Mouse (Mus musculus) lung, postnatal 0 days (tissue): Measurements from ENCODE around the gene Lpar6. TPM values are rescaled to one million over a fixed set of nuclear protein-coding genes. Genes with fewer than 3 reads are reported as not detected.

Experiments used
- ATAC-seq: fragments of 200-750 bp; cut with Nextera tagmentation; 2 replicates; pipeline ENCODE4 v1.8.0; 2017; ENCODE audit warnings: moderate library complexity
- DNase-seq: peaks from one replicate; pipeline ENCODE4 v3.0.0-alpha.2; 2016; ENCODE audit warnings: low spot score
- H3K27ac ChIP-seq: fragments of 300-500 bp; sonication (generic); 2 replicates; pipeline ENCODE4 v1.5.1; 2014; ENCODE audit warnings: antibody characterized with exemption, mild to moderate bottlenecking, low read length, mixed read lengths
- H3K27me3 ChIP-seq: fragments of 300-500 bp; sonication (generic); replicated peaks from 2 replicates; pipeline ENCODE4 v1.6.1; 2014; ENCODE audit warnings: low read length, mixed read lengths; ENCODE audit not compliant: insufficient read depth
- H3K36me3 ChIP-seq: fragments of 300-500 bp; sonication (generic); 2 replicates; pipeline ENCODE4 v1.6.1; 2014; ENCODE audit warnings: low read length, mixed read lengths; ENCODE audit not compliant: insufficient read depth
- H3K4me1 ChIP-seq: fragments of 300-500 bp; sonication (generic); 2 replicates; pipeline ENCODE4 v1.6.1; 2014; ENCODE audit warnings: antibody characterized with exemption, low read depth, low read length, mixed read lengths; ENCODE audit not compliant: insufficient read depth
- H3K4me2 ChIP-seq: fragments of 300-500 bp; sonication (generic); replicated peaks from 2 replicates; pipeline ENCODE4 v1.6.1; 2014; ENCODE audit warnings: low read depth, mild to moderate bottlenecking, low read length, moderate library complexity, mixed read lengths
- H3K4me3 ChIP-seq: fragments of 300-500 bp; sonication (generic); 2 replicates; pipeline ENCODE4 v1.5.1; 2014; ENCODE audit warnings: low read depth, low read length
- H3K9ac ChIP-seq: fragments of 300-500 bp; sonication (generic); replicated peaks from 2 replicates; pipeline ENCODE4 v1.6.1; 2014; ENCODE audit warnings: low read depth, mild to moderate bottlenecking
- H3K9me3 ChIP-seq: fragments of 300-500 bp; sonication (generic); 2 replicates; pipeline ENCODE4 v1.6.1; 2016; ENCODE audit warnings: low read length, mixed read lengths
- CTCF ChIP-seq: IDR thresholded peaks from 2 replicates; pipeline ENCODE4 v1.5.1; 2016; ENCODE audit warnings: antibody characterized with exemption, mild to moderate bottlenecking
- EP300 ChIP-seq: IDR thresholded peaks from 2 replicates; pipeline ENCODE4 v1.6.1; 2016; ENCODE audit warnings: antibody characterized with exemption, mild to moderate bottlenecking, control low read depth
- WGBS: fragments of 180-500 bp; shearing (Covaris S2); extraction: QIAGEN DNeasy Blood & Tissue Kit; methylation state at CpG from one replicate; pipeline ENCODE4 v1.1.7; 2014; 5-methylcytosine and 5-hydroxymethylcytosine counted together
- polyA plus RNA-seq: library from polyadenylated mRNA; unstranded; fragments of >200 nt; fragmentation: Nextera tagmentation; extraction: Ambion mirVana; gene quantifications from 2 replicates; pipeline ENCODE4 v1.2.1, GENCODE M21; 2015

Lpar6 gene
- polyA plus RNA-seq: 10.3 and 10.5 TPM in 2 replicates

DNA sequence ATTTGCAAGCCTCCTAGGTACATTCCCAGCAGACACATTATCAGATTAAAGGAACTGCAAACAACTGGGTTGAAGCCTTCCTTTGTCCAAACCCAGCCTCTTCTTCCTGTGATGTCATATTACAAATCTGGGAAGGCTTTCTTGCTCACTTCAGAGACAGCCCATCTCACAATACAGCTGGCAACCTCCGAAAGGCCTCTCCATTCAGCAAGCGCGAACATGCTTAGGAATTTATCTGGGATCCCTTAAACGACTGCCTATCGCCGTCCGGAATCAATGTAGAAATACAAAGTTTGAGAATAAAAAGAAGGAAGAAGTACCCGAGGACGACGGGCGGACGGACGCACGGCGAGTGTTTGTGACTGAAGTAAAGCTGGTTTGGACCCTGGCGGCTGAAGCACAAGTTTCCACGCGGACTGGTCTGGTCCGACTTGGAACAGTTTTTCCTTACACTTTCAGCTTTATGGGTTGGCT, at the start of gene Lpar6:
TSS of gene Lpar6 (plus strand) at position 48 of the 474 bp plus-strand sequence.
- TF ChIP-seq EP300 (peak; percentile 48; the same call in 1 of the 2 replicates), CTCF (no peak)
- WGBS: 0% methylated on average over 19 of the region's 19 CpGs
- Histone ChIP-seq H3K9ac (peak within 1 kb of the TSS; percentile 73), H3K4me3 (peak within 1 kb of the TSS; percentile 56), H3K4me1 (peaks cover 11% of the 10 kb centered on the region; the same call in 1 of the 2 replicates), H3K9me3 (no peaks in the 10 kb centered on the region), H3K36me3 (no peaks in the 10 kb centered on the region), H3K4me2 (peak within 1 kb of the TSS; percentile 59), H3K27ac (peak within 1 kb of the TSS; percentile 89), H3K27me3 (no peaks in the 10 kb centered on the region)
- ATAC-seq (peak; percentile 90), DNase-seq (peak; percentile 94)

DNA sequence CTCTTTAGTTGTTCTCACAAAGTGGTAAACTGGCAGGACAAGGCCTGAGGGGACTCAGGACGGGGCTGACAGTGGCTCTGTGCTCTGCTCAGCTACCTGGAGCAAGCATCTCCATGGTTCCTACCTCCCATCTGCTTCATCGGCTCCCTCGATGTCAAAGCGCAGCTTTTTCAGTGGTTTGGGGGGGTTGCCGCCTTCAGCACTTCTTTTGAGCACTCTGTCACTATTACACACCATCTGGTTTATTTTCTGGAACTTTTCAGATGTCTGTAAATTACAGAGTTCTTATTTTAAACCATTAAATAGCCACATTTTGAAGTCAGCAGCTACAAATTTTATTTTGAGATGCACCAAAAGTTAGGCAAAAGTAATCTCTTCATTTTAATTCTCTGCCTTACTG, 38.6 kb upstream of the Lpar6 start:
- Histone ChIP-seq H3K9ac (no peak overlapping the region), H3K36me3 (no peaks in the 10 kb centered on the region; the same call in 1 of the 2 replicates), H3K9me3 (no peaks in the 10 kb centered on the region), H3K4me1 (no peaks in the 10 kb centered on the region), H3K27me3 (no peaks in the 10 kb centered on the region), H3K27ac (no peak overlapping the region), H3K4me3 (no peak overlapping the region), H3K4me2 (no peak overlapping the region)
- ATAC-seq (no peak), DNase-seq (no peak)
- TF ChIP-seq CTCF (no peak), EP300 (no peak)
- WGBS: 74% methylated on average over 5 of the region's 5 CpGs

DNA sequence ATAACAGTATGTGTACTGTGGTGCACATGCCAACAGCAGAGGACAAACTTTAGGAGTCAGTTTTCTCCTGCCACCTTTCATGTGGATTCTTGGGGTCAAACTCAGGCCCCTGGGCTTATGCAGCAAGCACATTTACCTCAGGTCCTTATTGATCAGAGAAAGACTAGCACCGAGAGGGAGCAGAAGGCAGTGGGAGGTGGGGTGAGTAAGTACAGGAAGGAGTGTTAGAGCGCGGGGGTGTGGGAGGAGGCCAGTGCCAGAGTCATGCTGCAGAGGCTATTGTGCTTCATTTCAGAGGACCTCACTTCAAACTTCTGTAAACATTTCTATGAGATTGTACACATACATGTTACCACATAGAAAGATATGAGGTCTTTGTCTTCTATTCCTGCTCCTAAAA, 36.2 kb upstream of the Lpar6 start:
- H3K4me1 ChIP-seq: no peaks in the 10 kb centered on the region
- no peaks in the 10 kb centered on the region for H3K9me3 ChIP-seq
- H3K36me3 ChIP-seq: no peaks in the 10 kb centered on the region
- H3K27ac ChIP-seq: no peak overlapping the region
- H3K9ac ChIP-seq: no peak overlapping the region
- H3K4me3 ChIP-seq: no peak overlapping the region
- ATAC-seq (no peak), DNase-seq (no peak)
- WGBS: 29% methylated on average over 3 of the region's 3 CpGs
- H3K27me3 ChIP-seq: no peaks in the 10 kb centered on the region
- TF ChIP-seq CTCF: no peak
- no peak for TF ChIP-seq EP300
- no peak overlapping the region for H3K4me2 ChIP-seq

DNA sequence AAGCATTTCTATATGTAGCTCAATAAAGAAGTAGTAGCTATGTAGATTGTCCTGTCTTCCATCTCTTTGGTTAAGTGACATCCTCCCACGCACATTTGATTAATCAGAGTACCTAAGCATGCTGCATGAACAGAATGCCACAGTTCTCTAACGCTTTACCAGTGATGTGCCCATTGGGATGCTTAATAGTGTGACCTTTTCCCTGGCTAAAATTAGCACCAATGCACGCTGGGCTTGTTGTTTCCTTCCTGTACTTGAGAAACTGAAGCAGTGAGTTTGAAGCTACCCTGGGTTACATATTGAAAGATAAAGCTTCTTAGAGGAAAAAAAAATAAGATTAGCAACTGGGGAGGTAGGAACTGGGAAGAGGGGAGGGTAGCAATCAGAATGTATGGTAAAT, 33.7 kb upstream of the Lpar6 start:
- ATAC-seq (no peak), DNase-seq (no peak)
- Histone ChIP-seq H3K27ac (no peak overlapping the region), H3K4me3 (no peak overlapping the region), H3K27me3 (no peaks in the 10 kb centered on the region), H3K4me1 (no peaks in the 10 kb centered on the region), H3K9ac (no peak overlapping the region), H3K9me3 (no peaks in the 10 kb centered on the region), H3K4me2 (no peak overlapping the region), H3K36me3 (no peaks in the 10 kb centered on the region)
- TF ChIP-seq CTCF (no peak), EP300 (no peak)
- whole genome bisulfite sequencing: 67% methylated on average over 3 of the region's 3 CpGs

DNA sequence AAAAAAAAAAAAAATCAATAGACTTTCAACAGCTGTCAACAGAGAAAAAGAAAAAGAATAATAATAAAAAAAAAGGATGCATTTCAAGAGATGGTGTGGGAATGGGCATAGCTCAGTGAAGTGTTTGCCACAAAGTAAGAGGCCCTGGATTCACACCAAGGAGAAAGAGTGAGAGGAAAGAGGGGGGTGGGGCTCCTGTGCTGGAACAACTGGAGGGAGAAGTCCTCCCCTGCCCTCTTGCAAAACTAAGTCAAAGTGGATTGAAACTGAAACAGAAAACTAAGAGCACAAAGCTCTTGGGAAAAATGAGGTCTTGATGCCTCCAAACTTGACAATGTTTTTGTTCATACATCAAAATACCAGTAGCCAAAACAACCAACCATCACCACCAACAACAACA, 28.4 kb upstream of the Lpar6 start:
- ATAC-seq (peak; percentile 79), DNase-seq (peak; percentile 90)
- Histone ChIP-seq H3K27me3 (no peaks in the 10 kb centered on the region), H3K9me3 (no peaks in the 10 kb centered on the region), H3K9ac (no peak overlapping the region), H3K36me3 (no peaks in the 10 kb centered on the region), H3K4me2 (no peak overlapping the region), H3K27ac (0 out of 2 replicates have a peak overlapping the region, but pooled peaks have one; percentile 8), H3K4me1 (no peaks in the 10 kb centered on the region), H3K4me3 (no peak overlapping the region)
- TF ChIP-seq EP300: no peak

DNA sequence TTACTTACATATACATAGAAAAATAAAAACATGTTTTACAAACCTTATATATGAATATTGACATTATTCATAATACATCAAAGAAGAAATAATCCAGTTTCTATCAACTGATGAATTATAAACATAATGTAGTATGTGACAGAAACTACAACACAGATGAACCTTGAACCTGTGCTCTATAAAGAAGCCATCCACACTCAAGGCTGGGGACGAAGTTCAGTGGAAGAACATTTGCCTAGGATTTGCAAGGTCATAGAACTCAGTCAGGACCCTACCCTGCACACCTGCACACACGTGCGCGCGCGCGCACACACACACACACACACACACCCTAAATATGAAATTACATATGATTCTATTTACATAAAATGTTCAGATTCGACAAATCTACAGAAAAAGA, 27.5 kb upstream of the Lpar6 start:
- 88% methylated on average over 8 of the region's 8 CpGs for WGBS
- Histone ChIP-seq H3K4me2 (no peak overlapping the region), H3K4me1 (no peaks in the 10 kb centered on the region), H3K4me3 (no peak overlapping the region), H3K36me3 (no peaks in the 10 kb centered on the region), H3K27me3 (no peaks in the 10 kb centered on the region), H3K27ac (no peak overlapping the region), H3K9me3 (no peaks in the 10 kb centered on the region), H3K9ac (no peak overlapping the region)
- DNase-seq (no peak), ATAC-seq (no peak)
- TF ChIP-seq EP300: no peak
- TF ChIP-seq CTCF: no peak

DNA sequence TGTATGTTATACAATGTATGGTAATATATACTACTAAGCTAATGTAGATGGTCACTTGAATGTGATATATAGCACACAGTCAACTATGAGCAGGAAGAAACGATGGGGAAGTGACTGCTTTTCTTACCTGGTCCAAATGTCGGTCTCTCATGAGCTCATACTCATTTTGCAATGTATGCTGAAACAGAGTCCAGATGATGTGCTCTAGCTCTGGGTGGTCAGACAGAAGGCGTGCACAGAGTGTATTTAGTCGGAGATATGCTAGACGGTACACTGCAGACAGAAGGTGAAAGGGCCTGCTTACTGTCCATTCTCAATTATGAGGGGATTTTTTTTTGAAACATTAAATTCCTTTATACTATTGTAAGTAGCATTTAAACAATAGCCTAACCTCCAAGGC, 26.2 kb upstream of the Lpar6 start:
- ATAC-seq (no peak), DNase-seq (no peak)
- Histone ChIP-seq H3K4me3 (no peak overlapping the region), H3K4me2 (no peak overlapping the region), H3K9me3 (no peaks in the 10 kb centered on the region), H3K4me1 (no peaks in the 10 kb centered on the region), H3K36me3 (0 out of 2 replicates have a peak, but pooled peaks cover 4% of the 10 kb centered on the region), H3K9ac (no peak overlapping the region), H3K27ac (no peak overlapping the region), H3K27me3 (no peaks in the 10 kb centered on the region)
- 91% methylated on average over 5 of the region's 5 CpGs for WGBS
- TF ChIP-seq CTCF (no peak), EP300 (no peak)
